Mouse (Mus musculus): ENCODE results near the gene Cers6. TPM values are rescaled to one million over a fixed set of nuclear protein-coding genes. Genes with fewer than 3 reads are reported as not detected.

Cers6 gene
- 1 to 10 TPM; 5.2 to 6.3 TPM for total RNA-seq (2021)
- long read RNA-seq, experiment 1, full-length matches to known transcripts: 1 of 3 reads
- long read RNA-seq, experiment 1, partial matches to known transcripts: 1 of 3 reads
- long read RNA-seq, experiment 1, other reads (novel, unspliced or antisense): 1 of 3 reads
- long read RNA-seq, experiment 2: 0 reads

GRCm38 (mm10) chr2:68860904-68861685 is at the start of gene Cers6:
Gene Cers6, plus strand, starts transcription at chr2:68861441.
- peak; percentile 98 for DNase-seq

DNA sequence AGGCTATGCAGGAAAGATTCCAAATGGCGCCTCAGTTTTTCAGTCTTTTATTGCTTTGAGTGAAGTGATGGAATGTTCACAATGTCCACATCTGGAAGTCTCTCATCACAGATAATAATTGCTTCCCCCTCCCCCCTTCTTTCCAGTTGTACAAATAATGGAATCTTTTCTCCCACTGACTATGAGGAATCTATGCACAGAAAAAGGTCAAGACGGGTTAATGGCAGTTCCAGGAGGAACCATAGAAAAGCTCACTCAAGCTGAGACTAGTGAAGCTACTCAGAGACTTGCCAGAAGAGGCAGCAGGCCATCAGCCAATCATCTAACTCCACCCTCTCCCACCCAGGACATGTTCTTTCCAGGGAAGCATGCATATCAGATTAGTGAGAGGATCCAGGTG is 46.8 kb upstream of the Cers6 start:
- no peak for DNase-seq

- DNase-seq: no peak
Observed at GRCm38 (mm10) chr2:68819040-68819439, 42.2 kb upstream of the Cers6 start.

GRCm38 (mm10) chr2:68822152-68822887 is 38.9 kb upstream of the Cers6 start:
- DNase-seq: no peak

GRCm38 (mm10) chr2:68825326-68826020 is 35.8 kb upstream of the Cers6 start:
- DNase-seq: no peak

DNA sequence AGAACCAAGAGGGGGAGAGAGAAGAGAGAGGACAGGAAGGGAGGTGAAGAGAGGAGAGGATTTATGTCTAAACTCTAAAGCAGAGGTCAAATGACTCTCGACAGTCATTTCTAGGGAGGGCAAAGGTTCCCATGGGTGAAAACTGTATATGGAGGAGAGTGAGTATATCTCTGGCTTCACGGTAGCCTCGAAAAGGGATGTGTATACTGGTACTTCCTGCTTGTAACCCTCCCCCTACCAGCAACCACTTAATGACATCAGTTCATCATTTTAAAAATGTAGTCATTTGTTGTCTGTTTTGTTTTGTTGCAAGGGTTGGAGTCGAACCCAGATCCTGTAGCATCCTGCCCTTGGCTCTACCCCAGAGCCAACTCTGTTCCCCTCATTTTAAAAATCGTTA is 17.9 kb upstream of the Cers6 start:
- no peak for DNase-seq

DNA sequence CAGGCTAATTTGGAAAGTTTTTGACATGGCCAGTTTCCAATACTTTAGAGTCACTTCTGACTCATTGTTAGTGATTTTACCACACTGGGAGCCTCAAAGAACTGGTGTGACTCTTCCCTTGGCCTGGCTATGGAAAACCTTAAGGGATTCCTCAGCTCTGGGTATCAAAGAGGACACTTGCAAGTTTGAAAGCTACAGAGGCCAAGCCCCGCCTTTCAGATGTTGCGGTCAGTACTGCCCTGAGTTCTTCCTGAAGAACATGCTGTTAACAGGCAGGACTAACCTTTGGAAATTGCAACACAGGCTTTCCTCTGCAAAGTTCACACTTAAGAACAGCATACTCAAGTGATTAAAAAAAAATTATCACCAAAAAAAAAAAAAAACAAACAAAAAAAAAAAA is 16.7 kb upstream of the Cers6 start:
- no peak for DNase-seq

DNA sequence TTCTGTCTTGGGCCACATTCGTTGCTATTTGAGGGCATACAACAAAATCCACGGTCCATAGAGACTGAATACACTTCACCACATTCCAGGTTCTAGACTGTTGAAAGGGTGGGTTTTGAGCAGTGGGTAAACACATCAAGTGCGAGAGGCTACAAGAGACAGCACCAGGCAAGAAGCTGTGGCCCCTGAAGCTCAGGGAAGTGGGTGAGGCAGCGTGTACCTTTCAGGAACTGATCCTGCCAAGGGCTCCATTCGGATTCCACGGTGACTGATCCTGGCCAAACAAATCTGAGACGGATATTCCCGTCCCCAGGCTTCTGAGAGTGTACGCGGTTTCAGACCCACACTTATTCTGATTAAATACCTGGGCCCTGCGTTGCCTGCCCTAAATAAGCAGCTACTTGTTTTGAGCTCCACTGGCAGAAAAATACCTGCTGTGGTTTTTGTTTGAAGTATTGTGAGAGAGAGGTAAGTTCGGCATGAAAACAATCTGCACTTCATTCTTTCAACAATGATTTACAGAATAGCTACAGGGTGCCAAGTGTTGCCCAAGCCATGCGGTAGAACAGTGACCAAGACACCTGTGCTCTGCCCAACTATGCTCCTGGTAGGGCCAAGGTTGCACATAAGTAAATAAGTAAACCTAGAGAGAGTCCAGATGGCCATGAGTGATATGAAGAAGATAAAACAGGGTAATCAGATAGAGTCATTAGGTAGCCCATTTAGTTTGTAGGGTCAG is 16.1 kb upstream of the Cers6 start:
- no peak for DNase-seq

GRCm38 (mm10) chr2:68860391-68860790 is 850 bp upstream of the Cers6 start:
- no peak for DNase-seq

GRCm38 (mm10) chr2:68861721-68862463 is 651 bp downstream of the Cers6 start:
- DNase-seq: peak; percentile 45

DNA sequence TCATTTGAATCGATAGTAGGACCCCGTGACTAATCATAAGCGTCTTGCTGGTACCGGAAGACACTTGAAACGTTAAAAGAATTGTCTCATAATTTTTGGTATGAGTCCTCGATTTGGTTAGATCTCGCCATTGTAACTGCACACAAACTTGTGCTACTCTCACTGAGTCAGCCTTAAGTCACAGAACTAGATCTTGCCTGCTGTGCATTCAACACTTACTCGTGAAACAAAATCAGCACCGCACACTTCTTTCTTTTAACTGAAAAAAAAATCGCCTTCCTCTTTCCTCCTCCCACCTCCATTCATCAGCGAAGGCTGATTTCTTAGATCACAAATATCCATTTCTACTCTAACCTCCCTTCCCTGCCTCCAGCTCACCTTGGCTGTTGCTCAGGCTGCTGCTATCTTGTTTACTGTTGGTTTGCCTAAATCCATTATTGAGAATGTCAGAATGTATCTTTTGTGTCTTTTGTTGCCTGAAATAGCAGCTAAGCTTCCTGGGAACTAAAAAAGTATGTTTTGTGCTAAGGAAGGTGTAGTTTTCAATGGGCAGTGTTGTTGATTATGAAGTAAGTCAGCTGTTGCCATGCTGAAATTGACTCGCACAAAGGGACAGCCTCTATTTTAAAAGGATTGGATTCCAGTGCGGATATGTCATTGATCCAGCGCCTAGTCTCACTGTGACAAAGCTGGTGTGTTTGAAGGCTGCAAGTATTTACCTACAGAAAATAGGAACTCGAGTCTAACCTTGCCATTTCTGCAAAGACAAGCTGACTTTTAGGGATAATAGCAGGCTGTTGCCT is 1.4 kb downstream of the Cers6 start:
- no peak for DNase-seq

GRCm38 (mm10) chr2:68863561-68863960 is 2.3 kb downstream of the Cers6 start:
- DNase-seq: no peak

GRCm38 (mm10) chr2:68864366-68864765 is 3.1 kb downstream of the Cers6 start:
- DNase-seq: no peak

- no peak for DNase-seq
Observed at GRCm38 (mm10) chr2:68867148-68867547, 5.9 kb downstream of the Cers6 start.

DNA sequence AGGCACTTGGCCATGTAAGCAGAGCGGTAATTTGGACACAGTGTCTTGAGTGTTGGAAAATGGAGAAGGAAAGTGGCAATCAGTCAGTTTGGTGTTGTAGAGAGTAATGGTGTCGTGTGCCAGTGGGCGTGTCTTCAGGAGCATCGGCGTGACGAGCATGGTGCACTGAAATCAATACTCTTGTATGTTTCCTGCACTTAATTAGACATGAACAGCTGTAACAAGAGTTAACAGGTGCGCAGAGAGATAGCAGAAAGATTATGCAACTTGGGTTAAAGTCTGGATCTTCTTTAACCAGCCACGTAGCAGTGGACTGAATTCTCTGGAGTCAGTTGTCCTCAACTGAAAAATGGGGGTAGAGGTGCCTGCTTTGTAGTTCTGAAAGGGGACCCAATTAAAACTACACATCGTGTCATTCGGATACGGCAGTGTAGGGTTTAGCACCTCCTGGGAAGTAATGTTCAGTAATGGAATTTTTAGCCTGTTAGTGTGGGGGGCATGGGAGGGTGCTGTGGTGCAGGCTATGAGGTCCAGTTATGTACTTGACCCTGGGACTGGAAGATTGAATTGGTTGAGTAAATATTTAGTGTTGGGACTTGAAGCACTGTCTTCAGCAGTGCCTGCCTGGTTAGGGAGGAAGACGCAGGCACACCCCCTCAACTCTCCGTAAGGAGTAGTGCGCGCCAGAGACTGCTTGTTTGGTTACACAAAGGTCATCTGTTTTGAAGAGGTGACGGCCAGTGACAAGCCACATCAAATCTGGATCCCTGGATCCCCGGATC is 9.9 kb downstream of the Cers6 start:
- DNase-seq: no peak

DNA sequence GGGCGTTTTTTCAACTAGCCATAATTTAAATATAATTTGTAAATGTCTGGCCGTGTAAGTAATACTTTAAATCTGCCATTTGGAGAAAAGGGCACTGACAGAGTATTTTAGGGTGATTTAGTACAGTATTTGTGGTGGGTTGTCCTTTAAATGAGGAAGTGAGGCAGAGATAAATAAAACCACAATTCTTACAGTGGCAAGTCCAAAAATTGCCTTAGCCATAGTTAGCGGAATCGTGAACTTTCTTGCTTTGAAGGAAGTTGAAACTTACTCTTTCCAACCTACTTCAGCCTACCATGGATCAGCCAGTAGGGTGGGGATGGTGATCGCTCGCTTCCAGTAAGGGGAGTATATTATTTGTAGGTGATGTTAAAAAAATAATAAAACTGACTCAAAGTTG is 11.8 kb downstream of the Cers6 start:
- DNase-seq: no peak

GRCm38 (mm10) chr2:68873653-68874441 is 12.6 kb downstream of the Cers6 start:
- DNase-seq: no peak

GRCm38 (mm10) chr2:68874575-68874974 is 13.3 kb downstream of the Cers6 start:
- no peak for DNase-seq

Data from gastrocnemius, postnatal 10 days (tissue).